8 mouse cellular contexts compared by ENCODE assay signal in genomic region chr1:64986120-64986519, GRCm38 (mm10). TPM values are rescaled to one million over a fixed set of nuclear protein-coding genes. Genes with fewer than 3 reads are reported as not detected.
A peak's percentile ranks its signal among the peaks of the same experiment; 100 is the strongest.
DNase-seq lines count a peak whose midpoint lies in the region; ATAC-seq and TF ChIP-seq lines count a peak whose summit lies in the region.

No protein-coding gene starts in this region.

- no peaks in the 10 kb centered on the region for H3K36me3 ChIP-seq in kidney, embryonic 14.5 days (ENCODE audit: control insufficient read depth, insufficient read depth, low read length)
- H3K36me3 ChIP-seq in myocyte (ENCODE audit: control insufficient read depth, insufficient read depth): no peaks in the 10 kb centered on the region
- H3K36me3 ChIP-seq in thymus, adult 2 months (ENCODE audit: control insufficient read depth, insufficient read depth, low read length): no peaks in the 10 kb centered on the region

- H3K27ac ChIP-seq in kidney, embryonic 14.5 days (ENCODE audit: low read depth, low read length): no peak overlapping the region
- no peak overlapping the region for H3K27ac ChIP-seq in thymus, adult 2 months (ENCODE audit: control insufficient read depth, insufficient read depth, low read length)

- no peak for TF ChIP-seq CTCF in thymus, adult 2 months (IDR thresholded peaks at IDR 0.05; ENCODE audit: borderline replicate concordance, control insufficient read depth, extremely low read depth, insufficient read depth, low read length, poor library complexity)

- no peak overlapping the region for H3K9ac ChIP-seq in kidney, embryonic 14.5 days (ENCODE audit: low read depth, low read length)

- no peaks in the 10 kb centered on the region for H3K9me3 ChIP-seq in kidney, embryonic 14.5 days (ENCODE audit: control insufficient read depth, low read length)

- no peak overlapping the region for H3K4me3 ChIP-seq in kidney, embryonic 14.5 days (ENCODE audit: low read length)
- H3K4me3 ChIP-seq in myocyte: no peak overlapping the region
- no peak overlapping the region for H3K4me3 ChIP-seq in thymus, adult 2 months (ENCODE audit: control insufficient read depth, insufficient read depth, low read length)

- H3ac ChIP-seq in myocyte (ENCODE audit: control insufficient read depth, insufficient read length): no peak overlapping the region

- H3K27me3 ChIP-seq in kidney, embryonic 14.5 days (ENCODE audit: control insufficient read depth, insufficient read depth, low read length): no peaks in the 10 kb centered on the region
- H3K27me3 ChIP-seq in myocyte (ENCODE audit: control insufficient read depth, insufficient read depth, insufficient read length): no peaks in the 10 kb centered on the region
- no peaks in the 10 kb centered on the region for H3K27me3 ChIP-seq in thymus, adult 2 months (ENCODE audit: control insufficient read depth, insufficient read depth, low read length)

- H3K4me1 ChIP-seq in kidney, embryonic 14.5 days (ENCODE audit: control insufficient read depth, insufficient read depth, low read length): no peaks in the 10 kb centered on the region
- no peaks in the 10 kb centered on the region for H3K4me1 ChIP-seq in thymus, adult 2 months (replicated peaks; ENCODE audit: control insufficient read depth, insufficient read depth, low read length)

- WGBS in kidney, embryonic 14.5 days: 52% methylated on average over 7 of the region's 7 CpGs
- WGBS in thymus, adult 2 months: 38% methylated on average over 7 of the region's 7 CpGs

- H3K4me2 ChIP-seq in kidney, embryonic 14.5 days (replicated peaks; ENCODE audit: low read depth, low read length): no peak overlapping the region
- H3K4me2 ChIP-seq in myocyte (ENCODE audit: low read depth): no peak overlapping the region

- intact Hi-C loops in left cerebral cortex, postnatal 25 days (cut with DNase I): loop anchor here (5.0 to 10.0 kb wide), 2 partner anchors 269 to 361 kb away; no protein-coding TSS in a partner anchor

- no peak for TF ChIP-seq POLR2A in myocyte (IDR thresholded peaks at IDR 0.05; ENCODE audit: insufficient read length, low read depth)
- TF ChIP-seq POLR2A in thymus, adult 2 months (IDR thresholded peaks at IDR 0.05; ENCODE audit: control insufficient read depth, extremely low read depth, insufficient read depth, low read length, poor library complexity): no peak

- peak; percentile 13 for DNase-seq in kidney, adult 11 months
- DNase-seq in T-cell, adult 2 months (ENCODE audit: low spot score): peak; percentile 33
- DNase-seq in embryo, embryonic 11 days: peak; percentile 81
- DNase-seq in left cerebral cortex, postnatal 25 days (ENCODE audit: low spot score in 2 of 2): peak; percentile 69 to 84
- DNase-seq in thymus, adult 2 months: peak; percentile 63

- no peak for ATAC-seq in kidney, embryonic 14.5 days (ENCODE audit: low FRiP score, low TSS enrichment)
- peak; percentile 73 to 76 for ATAC-seq in hematopoietic stem cell, adult 5-6 weeks (replicated peaks in 1 of 2; ENCODE audit: insufficient read depth in 1 of 2, low FRiP score in 2 of 2, low TSS enrichment in 1 of 2, low read depth in 1 of 2, poor library complexity in 2 of 2, severe bottlenecking in 2 of 2)

- H3K79me2 ChIP-seq in myocyte (ENCODE audit: control insufficient read depth, insufficient read depth): no peaks in the 10 kb centered on the region

TF ChIP-seq in myocyte, 11 proteins besides CTCF, POLR2A, EP300 and RAD21:
- 0 out of 2 replicates have a peak, but pooled peaks have one; percentile 34 for TF ChIP-seq CEBPB (IDR thresholded peaks at IDR 0.05; ENCODE audit: insufficient read depth, poor library complexity, severe bottlenecking)
- no peak for TF ChIP-seq E2F4 (IDR thresholded peaks at IDR 0.05; ENCODE audit: insufficient read depth)
- TF ChIP-seq POLR2AphosphoS2 (IDR thresholded peaks at IDR 0.05; ENCODE audit: insufficient read length, low read depth): no peak
- peak in 1 of 3 experiments; percentile 39 for TF ChIP-seq MYOD1 (IDR thresholded peaks at IDR 0.05; ENCODE audit: control insufficient read depth in 1 of 3, insufficient read length in 2 of 3, low read depth in 2 of 3)
- no peak for TF ChIP-seq MAX (IDR thresholded peaks at IDR 0.05; ENCODE audit: low read depth)
- TF ChIP-seq TCF3 (IDR thresholded peaks at IDR 0.05; ENCODE audit: insufficient read length, low read depth): no peak

RNA-seq across cellular contexts. Expression of gene Plekhm3, which starts 29.5 kb away (rescaled TPM):
- 5.9 and 7.0 TPM in 2 replicates for polyA plus RNA-seq in kidney, embryonic 14.5 days (2014; fragmentation: Nextera tagmentation; extraction: Ambion mirVana)
- 9.0 and 14.4 TPM in 2 replicates for total RNA-seq in hematopoietic stem cell, adult 5-6 weeks (2017)
- 10 to 100 TPM; 32.9 to 37.9 TPM for total RNA-seq in left cerebral cortex, postnatal 25 days (2021)
- 3.9 TPM for polyA plus RNA-seq in myocyte (2012; fragmentation: generic; extraction: Trizol)
- 4.4 and 4.8 TPM in 2 replicates for polyA plus RNA-seq in thymus, adult 2 months (2012; rRNA removed)

RNA-seq across cellular contexts. Expression of gene Akr1cl, which starts 46.4 kb away (rescaled TPM):
- polyA plus RNA-seq in kidney, embryonic 14.5 days (2014; fragmentation: Nextera tagmentation; extraction: Ambion mirVana): not detected in 2 replicates
- not detected in 2 replicates for total RNA-seq in hematopoietic stem cell, adult 5-6 weeks (2017)
- total RNA-seq in left cerebral cortex, postnatal 25 days (2021): not detected
- not detected for polyA plus RNA-seq in myocyte (2012; fragmentation: generic; extraction: Trizol)
- polyA plus RNA-seq in thymus, adult 2 months (2012; rRNA removed): 0.15 and 0.20 TPM in 2 replicates

Comparison
In these comparisons a context has a peak if more than half of its experiments do, and no peak if none do; other contexts are left out.
1. DNase-seq: peak in every context shown above with its lines; median percentile 81 in embryo, embryonic 11 days; 76 in left cerebral cortex, postnatal 25 days; 63 in thymus, adult 2 months; 33 in T-cell, adult 2 months; 13 in kidney, adult 11 months.